Mouse (Mus musculus) hindbrain, embryonic 16.5 days (tissue): Measurements from ENCODE around the gene Pcp4l1. TPM values are rescaled to one million over a fixed set of nuclear protein-coding genes. Genes with fewer than 3 reads are reported as not detected.
"Not testable (repeated sequence)": the region's sequence is repeated elsewhere in the genome, so short reads cannot be mapped to it uniquely, and the experiment has no call there.

Source experiments
- ATAC-seq: fragments of 200-750 bp; cut with Nextera tagmentation; 2 replicates; pipeline ENCODE4 v1.8.0; 2017; ENCODE audit warnings: moderate TSS enrichment, moderate library complexity
- H3K27ac ChIP-seq: fragments of 300-500 bp; sonication (generic); 2 replicates; pipeline ENCODE4 v1.5.1; 2014; ENCODE audit warnings: low read depth, mild to moderate bottlenecking, control low read depth, low read length, moderate library complexity
- H3K27me3 ChIP-seq: fragments of 300-500 bp; sonication (generic); replicated peaks from 2 replicates; pipeline ENCODE4 v1.6.1; 2014; ENCODE audit warnings: low read length; ENCODE audit not compliant: control insufficient read depth, insufficient read depth
- H3K36me3 ChIP-seq: fragments of 300-500 bp; sonication (generic); 2 replicates; pipeline ENCODE4 v1.6.1; 2014; ENCODE audit warnings: mild to moderate bottlenecking, low read length, moderate library complexity, mixed read lengths; ENCODE audit not compliant: control insufficient read depth, insufficient read depth
- H3K4me1 ChIP-seq: fragments of 300-500 bp; sonication (generic); 2 replicates; pipeline ENCODE4 v1.6.1; 2014; ENCODE audit warnings: low read depth, low read length; ENCODE audit not compliant: control insufficient read depth, insufficient read depth
- H3K4me2 ChIP-seq: fragments of 300-500 bp; sonication (generic); 2 replicates; pipeline ENCODE4 v1.6.1; 2014; ENCODE audit warnings: mild to moderate bottlenecking, low read length, control low read depth, moderate library complexity
- H3K4me3 ChIP-seq: fragments of 300-500 bp; sonication (generic); 2 replicates; pipeline ENCODE4 v1.5.1; 2014; ENCODE audit warnings: mild to moderate bottlenecking, low read length, control low read depth, moderate library complexity
- H3K9ac ChIP-seq: fragments of 300-500 bp; sonication (generic); 2 replicates; pipeline ENCODE4 v1.6.1; 2014; ENCODE audit warnings: low read depth, mild to moderate bottlenecking, control low read depth, low read length, moderate library complexity
- H3K9me3 ChIP-seq: fragments of 300-500 bp; sonication (generic); 2 replicates; pipeline ENCODE4 v1.6.1; 2014; ENCODE audit warnings: mild to moderate bottlenecking, low read length, moderate library complexity; ENCODE audit not compliant: control insufficient read depth
- WGBS: fragments of 180-500 bp; shearing (Covaris S2); extraction: QIAGEN DNeasy Blood & Tissue Kit; methylation state at CpG from one replicate; pipeline ENCODE4 v1.1.7; 2014; 5-methylcytosine and 5-hydroxymethylcytosine counted together
- polyA plus RNA-seq: library from polyadenylated mRNA; unstranded; fragments of >200 nt; fragmentation: Nextera tagmentation; extraction: Ambion mirVana; gene quantifications from 2 replicates; pipeline ENCODE4 v1.2.1, GENCODE M21; 2015

Pcp4l1 gene
- 44.7 and 48.7 TPM in 2 replicates for polyA plus RNA-seq

- under 1% methylated on average over 33 of the region's 33 CpGs for WGBS
- Histone ChIP-seq H3K27ac (no peak within 1 kb of the TSS; the same call in 1 of the 2 replicates), H3K4me2 (peak within 1 kb of the TSS; percentile 96), H3K27me3 (peaks cover 6% of the 10 kb centered on the region; the same call in 1 of the 2 replicates), H3K9ac (peak within 1 kb of the TSS; percentile 66), H3K9me3 (no peaks in the 10 kb centered on the region), H3K4me3 (peak within 1 kb of the TSS; percentile 63), H3K4me1 (peaks cover 18% of the 10 kb centered on the region), H3K36me3 (no peaks in the 10 kb centered on the region)
- peak; percentile 89 for ATAC-seq
These were observed at the start of gene Pcp4l1 for GRCm38 (mm10) chr1:171195887-171196397. Gene Pcp4l1, minus strand, starts transcription at chr1:171196268.

GRCm38 (mm10) chr1:171245353-171245752 lies 49.3 kb upstream of the Pcp4l1 start:
- peaks cover 17% of the 10 kb centered on the region for H3K4me1 ChIP-seq
- WGBS: 93% methylated on average over 8 of the region's 8 CpGs
- H3K9ac ChIP-seq: no peak overlapping the region
- no peaks in the 10 kb centered on the region for H3K27me3 ChIP-seq
- ATAC-seq: no peak
- H3K4me3 ChIP-seq: no peak overlapping the region
- H3K4me2 ChIP-seq: no peak overlapping the region
- no peak overlapping the region for H3K27ac ChIP-seq
- no peaks in the 10 kb centered on the region for H3K9me3 ChIP-seq
- peaks cover 13% of the 10 kb centered on the region for H3K36me3 ChIP-seq

GRCm38 (mm10) chr1:171241952-171242351 lies 45.9 kb upstream of the Pcp4l1 start:
- H3K9ac ChIP-seq, H3K27me3 ChIP-seq, H3K4me2 ChIP-seq, H3K27ac ChIP-seq, H3K4me3 ChIP-seq, ATAC-seq, H3K9me3 ChIP-seq, H3K4me1 ChIP-seq: not testable (repeated sequence)
- WGBS: 84% methylated on average over 12 of the region's 12 CpGs
- peaks cover 41% of the 10 kb centered on the region for H3K36me3 ChIP-seq

- ATAC-seq: no peak
- Histone ChIP-seq H3K4me3 (no peak overlapping the region), H3K9me3 (no peaks in the 10 kb centered on the region), H3K4me1 (peaks cover 4% of the 10 kb centered on the region), H3K36me3 (peaks cover 48% of the 10 kb centered on the region), H3K9ac (no peak overlapping the region; the same call in 1 of the 2 replicates), H3K4me2 (no peak overlapping the region), H3K27me3 (no peaks in the 10 kb centered on the region), H3K27ac (no peak overlapping the region)
- 93% methylated on average over 10 of the region's 10 CpGs for WGBS
These were observed 44.8 kb upstream of the Pcp4l1 start for GRCm38 (mm10) chr1:171240911-171241310.

GRCm38 (mm10) chr1:171239992-171240744 lies 44.1 kb upstream of the Pcp4l1 start:
- ATAC-seq: no peak
- no peak overlapping the region for H3K4me2 ChIP-seq
- peaks cover 54% of the 10 kb centered on the region for H3K36me3 ChIP-seq
- H3K27ac ChIP-seq: no peak overlapping the region
- H3K9ac ChIP-seq: no peak overlapping the region; the same call in 1 of the 2 replicates
- no peaks in the 10 kb centered on the region for H3K4me1 ChIP-seq
- 78% methylated on average over 15 of the region's 15 CpGs for WGBS
- no peaks in the 10 kb centered on the region for H3K9me3 ChIP-seq
- H3K4me3 ChIP-seq: no peak overlapping the region
- H3K27me3 ChIP-seq: no peaks in the 10 kb centered on the region

GRCm38 (mm10) chr1:171238463-171238862 lies 42.4 kb upstream of the Pcp4l1 start:
- no peak overlapping the region for H3K4me2 ChIP-seq
- no peaks in the 10 kb centered on the region for H3K4me1 ChIP-seq
- H3K9ac ChIP-seq: no peak overlapping the region
- H3K27ac ChIP-seq: no peak overlapping the region
- H3K36me3 ChIP-seq: peaks cover 66% of the 10 kb centered on the region
- no peak overlapping the region for H3K4me3 ChIP-seq
- 68% methylated on average over 14 of the region's 14 CpGs for WGBS
- no peaks in the 10 kb centered on the region for H3K9me3 ChIP-seq
- no peaks in the 10 kb centered on the region for H3K27me3 ChIP-seq
- no peak for ATAC-seq

GRCm38 (mm10) chr1:171237438-171237837 lies 41.4 kb upstream of the Pcp4l1 start:
- Histone ChIP-seq H3K4me2 (no peak overlapping the region), H3K9ac (no peak overlapping the region), H3K9me3 (no peaks in the 10 kb centered on the region), H3K4me1 (no peaks in the 10 kb centered on the region), H3K27ac (no peak overlapping the region), H3K27me3 (no peaks in the 10 kb centered on the region), H3K36me3 (peaks cover 61% of the 10 kb centered on the region), H3K4me3 (no peak overlapping the region)
- 90% methylated on average over 6 of the region's 6 CpGs for WGBS
- no peak for ATAC-seq

GRCm38 (mm10) chr1:171235791-171236190 lies 39.7 kb upstream of the Pcp4l1 start:
- H3K36me3 ChIP-seq: peaks cover 57% of the 10 kb centered on the region
- no peaks in the 10 kb centered on the region for H3K9me3 ChIP-seq
- no peaks in the 10 kb centered on the region for H3K27me3 ChIP-seq
- no peak overlapping the region for H3K27ac ChIP-seq
- no peak overlapping the region for H3K9ac ChIP-seq
- no peaks in the 10 kb centered on the region for H3K4me1 ChIP-seq
- no peak for ATAC-seq
- 92% methylated on average over 4 of the region's 4 CpGs for WGBS
- no peak overlapping the region for H3K4me2 ChIP-seq
- no peak overlapping the region for H3K4me3 ChIP-seq

GRCm38 (mm10) chr1:171234538-171234937 lies 38.5 kb upstream of the Pcp4l1 start:
- Histone ChIP-seq H3K4me2 (no peak overlapping the region), H3K4me1 (no peaks in the 10 kb centered on the region), H3K36me3 (peaks cover 47% of the 10 kb centered on the region), H3K27ac (no peak overlapping the region), H3K9me3 (no peaks in the 10 kb centered on the region), H3K4me3 (no peak overlapping the region), H3K9ac (no peak overlapping the region), H3K27me3 (no peaks in the 10 kb centered on the region)
- 96% methylated on average over 4 of the region's 4 CpGs for WGBS
- ATAC-seq: no peak
